Mouse (Mus musculus) midbrain, embryonic 16.5 days (tissue): ENCODE measurements around the gene Ccdc6. TPM values are rescaled to one million over a fixed set of nuclear protein-coding genes. Genes with fewer than 3 reads are reported as not detected.

Source experiments
- ATAC-seq: fragments of 200-750 bp; cut with Nextera tagmentation; 2 replicates; pipeline ENCODE4 v1.8.0; 2017; ENCODE audit warnings: moderate TSS enrichment
- H3K27ac ChIP-seq: fragments of 300-500 bp; sonication (generic); 2 replicates; pipeline ENCODE4 v1.5.1; 2014; ENCODE audit warnings: mild to moderate bottlenecking, low read length, mixed read lengths
- H3K27me3 ChIP-seq: fragments of 300-500 bp; sonication (generic); 2 replicates; pipeline ENCODE4 v1.6.1; 2014; ENCODE audit warnings: low read depth, low read length, mixed read lengths; ENCODE audit not compliant: control insufficient read depth, insufficient read depth
- H3K36me3 ChIP-seq: fragments of 300-500 bp; sonication (generic); 2 replicates; pipeline ENCODE4 v1.6.1; 2014; ENCODE audit warnings: mild to moderate bottlenecking, low read length, moderate library complexity, mixed read lengths; ENCODE audit not compliant: control insufficient read depth, insufficient read depth
- H3K4me1 ChIP-seq: fragments of 300-500 bp; sonication (generic); 2 replicates; pipeline ENCODE4 v1.6.1; 2014; ENCODE audit warnings: mild to moderate bottlenecking, low read length, mixed read lengths; ENCODE audit not compliant: control insufficient read depth, insufficient read depth
- H3K4me2 ChIP-seq: fragments of 300-500 bp; sonication (generic); 2 replicates; pipeline ENCODE4 v1.6.1; 2014; ENCODE audit warnings: mild to moderate bottlenecking, low read length, mixed read lengths
- H3K4me3 ChIP-seq: fragments of 300-500 bp; sonication (generic); 2 replicates; pipeline ENCODE4 v1.5.1; 2014; ENCODE audit warnings: low read depth, mild to moderate bottlenecking, low read length, moderate library complexity, mixed read lengths
- H3K9ac ChIP-seq: fragments of 300-500 bp; sonication (generic); 2 replicates; pipeline ENCODE4 v1.6.1; 2014; ENCODE audit warnings: low read depth, low read length, mixed read lengths
- H3K9me3 ChIP-seq: fragments of 300-500 bp; sonication (generic); replicated peaks from 2 replicates; pipeline ENCODE4 v1.6.1; 2014; ENCODE audit warnings: mild to moderate bottlenecking, low read length, mixed read lengths; ENCODE audit not compliant: control insufficient read depth, poor library complexity, severe bottlenecking
- WGBS: fragments of 180-500 bp; shearing (Covaris S2); extraction: QIAGEN DNeasy Blood & Tissue Kit; methylation state at CpG from one replicate; pipeline ENCODE4 v1.1.7; 2014; 5-methylcytosine and 5-hydroxymethylcytosine counted together
- polyA plus RNA-seq: library from polyadenylated mRNA; unstranded; fragments of >200 nt; fragmentation: Nextera tagmentation; extraction: Ambion mirVana; gene quantifications from 2 replicates; pipeline ENCODE4 v1.2.1, GENCODE M21; 2015

The Ccdc6 gene
- polyA plus RNA-seq, 1 experiment from 2014 or later, result 26.1 TPM

- H3K27ac ChIP-seq, result no peak overlapping the region
- H3K4me1 ChIP-seq, result 0 out of 2 replicates have a peak, but pooled peaks cover 6% of the 10 kb centered on the region
- 0 out of 2 replicates have a peak, but pooled peaks cover 2% of the 10 kb centered on the region for H3K9me3 ChIP-seq
- H3K4me3 ChIP-seq, result no peak overlapping the region
- peak; percentile 58; the same call in 1 of the 2 replicates for ATAC-seq
- 27% methylated on average over 8 of the region's 8 CpGs for WGBS
- H3K4me2 ChIP-seq, result no peak overlapping the region
- H3K36me3 ChIP-seq, result no peaks in the 10 kb centered on the region
- no peaks in the 10 kb centered on the region for H3K27me3 ChIP-seq
- H3K9ac ChIP-seq, result no peak overlapping the region
Observed at GRCm38 (mm10) chr10:70066497-70067168, 30.3 kb upstream of the Ccdc6 start.

GRCm38 (mm10) chr10:70067169-70068115 is 29.5 kb upstream of the Ccdc6 start:
- Histone ChIP-seq H3K4me2 (no peak overlapping the region), H3K27me3 (no peaks in the 10 kb centered on the region), H3K36me3 (no peaks in the 10 kb centered on the region), H3K4me3 (no peak overlapping the region), H3K27ac (no peak overlapping the region), H3K9me3 (0 out of 2 replicates have a peak, but pooled peaks cover 2% of the 10 kb centered on the region), H3K4me1 (0 out of 2 replicates have a peak, but pooled peaks cover 6% of the 10 kb centered on the region), H3K9ac (no peak overlapping the region)
- peak; percentile 58; the same call in 1 of the 2 replicates for ATAC-seq
- WGBS, result 66% methylated on average over 6 of the region's 6 CpGs

DNA sequence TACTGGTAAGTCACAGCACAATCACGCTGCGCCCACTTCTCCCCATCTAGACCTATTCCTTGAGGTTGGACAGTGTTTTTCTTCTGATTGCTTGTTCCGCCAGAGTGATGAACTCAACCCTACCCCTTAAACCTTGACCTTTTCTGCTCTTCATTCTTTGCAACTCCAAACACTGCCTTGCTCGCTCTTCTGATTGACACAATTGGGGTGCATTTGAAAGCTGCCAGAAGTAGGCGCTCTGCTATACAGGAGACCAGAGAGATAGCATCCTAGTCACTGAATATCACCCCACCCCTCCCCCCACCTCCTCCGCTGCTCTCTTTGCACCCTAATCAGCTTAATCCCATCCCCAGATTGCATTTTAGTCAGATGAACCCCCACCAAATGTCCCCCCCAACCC is 27.6 kb upstream of the Ccdc6 start:
- Histone ChIP-seq H3K9me3 (0 out of 2 replicates have a peak, but pooled peaks cover 2% of the 10 kb centered on the region), H3K27ac (no peak overlapping the region), H3K4me2 (no peak overlapping the region), H3K36me3 (no peaks in the 10 kb centered on the region), H3K27me3 (no peaks in the 10 kb centered on the region), H3K9ac (no peak overlapping the region), H3K4me1 (0 out of 2 replicates have a peak, but pooled peaks cover 6% of the 10 kb centered on the region), H3K4me3 (no peak overlapping the region)
- no peak for ATAC-seq
- 55% methylated on average over 6 of the region's 6 CpGs for WGBS

GRCm38 (mm10) chr10:70071334-70071733 is 25.6 kb upstream of the Ccdc6 start:
- Histone ChIP-seq H3K27me3 (no peaks in the 10 kb centered on the region), H3K9ac (no peak overlapping the region), H3K4me1 (0 out of 2 replicates have a peak, but pooled peaks cover 6% of the 10 kb centered on the region), H3K36me3 (no peaks in the 10 kb centered on the region), H3K27ac (no peak overlapping the region), H3K4me3 (no peak overlapping the region), H3K4me2 (no peak overlapping the region), H3K9me3 (0 out of 2 replicates have a peak, but pooled peaks cover 2% of the 10 kb centered on the region)
- no peak for ATAC-seq
- WGBS, result 95% methylated on average over 4 of the region's 4 CpGs

- Histone ChIP-seq H3K9ac (no peak overlapping the region), H3K36me3 (no peaks in the 10 kb centered on the region), H3K27ac (peak overlapping the region; percentile 60), H3K9me3 (no peaks in the 10 kb centered on the region), H3K27me3 (no peaks in the 10 kb centered on the region), H3K4me3 (no peak overlapping the region), H3K4me1 (peaks cover 8% of the 10 kb centered on the region; the same call in 1 of the 2 replicates), H3K4me2 (no peak overlapping the region)
- ATAC-seq, result peak; percentile 90
- WGBS, result 35% methylated on average over 4 of the region's 4 CpGs
Observed at GRCm38 (mm10) chr10:70077452-70077851, 19.5 kb upstream of the Ccdc6 start.

- Histone ChIP-seq H3K9me3 (no peaks in the 10 kb centered on the region), H3K9ac (no peak overlapping the region), H3K4me1 (peaks cover 8% of the 10 kb centered on the region; the same call in 1 of the 2 replicates), H3K36me3 (no peaks in the 10 kb centered on the region), H3K27me3 (no peaks in the 10 kb centered on the region), H3K4me2 (no peak overlapping the region), H3K4me3 (no peak overlapping the region), H3K27ac (no peak overlapping the region)
- WGBS, result 64% methylated on average over 8 of the region's 8 CpGs
- ATAC-seq, result no peak
Observed at GRCm38 (mm10) chr10:70080908-70081307, 16.0 kb upstream of the Ccdc6 start.

- Histone ChIP-seq H3K36me3 (no peaks in the 10 kb centered on the region), H3K4me1 (peaks cover 8% of the 10 kb centered on the region; the same call in 1 of the 2 replicates), H3K9ac (no peak overlapping the region), H3K27me3 (no peaks in the 10 kb centered on the region), H3K9me3 (no peaks in the 10 kb centered on the region), H3K27ac (no peak overlapping the region), H3K4me3 (no peak overlapping the region), H3K4me2 (no peak overlapping the region)
- 80% methylated on average over 19 of the region's 19 CpGs for WGBS
- no peak for ATAC-seq
Observed at GRCm38 (mm10) chr10:70081564-70082175, 15.3 kb upstream of the Ccdc6 start.

GRCm38 (mm10) chr10:70083241-70083640 is 13.7 kb upstream of the Ccdc6 start:
- Histone ChIP-seq H3K9ac (no peak overlapping the region), H3K27ac (no peak overlapping the region), H3K36me3 (no peaks in the 10 kb centered on the region), H3K4me1 (no peaks in the 10 kb centered on the region), H3K9me3 (0 out of 2 replicates have a peak, but pooled peaks cover 2% of the 10 kb centered on the region), H3K27me3 (no peaks in the 10 kb centered on the region), H3K4me3 (no peak overlapping the region), H3K4me2 (no peak overlapping the region)
- WGBS, result 81% methylated on average over 5 of the region's 5 CpGs
- ATAC-seq, result no peak
